Mouse (Mus musculus): ENCODE measurements at regions not wholly inside any gene's neighbourhood (a gene's known extent, or its start where the extent isn't known, plus 50 kb on each side); places are given as distances from the start of the nearest gene placed in this dataset.

- TF ChIP-seq CTCF (conservative IDR thresholded peaks at IDR 0.05; ENCODE audit: insufficient read depth, insufficient read length, low read depth, low read length), result no peak
- TF ChIP-seq POLR2A (IDR thresholded peaks at IDR 0.05; ENCODE audit: low read depth, low read length), result no peak
These were observed 443.2 kb downstream of the Tmem135 start for GRCm38 (mm10) chr7:88960841-88961240.
